Mouse (Mus musculus) neural tube, embryonic 10.5 days (tissue): ENCODE data around the gene Irf9.

Experiments used
- DNase-seq: peaks from one replicate; pipeline ENCODE4 v3.0.0-alpha.2; 2017; ENCODE audit warnings: low spot score; ENCODE audit errors: extremely low spot score

The Irf9 gene

GRCm38 (mm10) chr14:55614565-55615178 lies 11.3 kb downstream of the Irf9 start:
- DNase-seq: no peak

GRCm38 (mm10) chr14:55615876-55616275 lies 12.5 kb downstream of the Irf9 start:
- DNase-seq: no peak

GRCm38 (mm10) chr14:55616844-55617243 lies 13.5 kb downstream of the Irf9 start:
- DNase-seq: no peak

GRCm38 (mm10) chr14:55617822-55618221 lies 14.5 kb downstream of the Irf9 start, which contains the start of gene Rec8:
Rec8 (plus strand) TSS chr14:55618037.
- DNase-seq: peak; percentile 54

GRCm38 (mm10) chr14:55618486-55619195 lies 15.3 kb downstream of the Irf9 start:
- no peak for DNase-seq

GRCm38 (mm10) chr14:55628077-55628827 lies 24.9 kb downstream of the Irf9 start:
- no peak for DNase-seq

GRCm38 (mm10) chr14:55629312-55629711 lies 25.9 kb downstream of the Irf9 start:
- DNase-seq: peak; percentile 24

GRCm38 (mm10) chr14:55634874-55635522 lies 31.6 kb downstream of the Irf9 start:
- no peak for DNase-seq

GRCm38 (mm10) chr14:55635523-55636007 lies 32.2 kb downstream of the Irf9 start, which contains the start of gene Ipo4:
Ipo4 (minus strand) TSS chr14:55635957.
- DNase-seq: peak; percentile 92

- DNase-seq: no peak
Measured at GRCm38 (mm10) chr14:55637795-55638194, 34.4 kb downstream of the Irf9 start, which contains the start of gene Gm49378. Gm49378 (minus strand) TSS chr14:55637895.

- DNase-seq: no peak
Measured at GRCm38 (mm10) chr14:55640816-55641215, 37.4 kb downstream of the Irf9 start.

GRCm38 (mm10) chr14:55641291-55641690 lies 37.9 kb downstream of the Irf9 start:
- DNase-seq: no peak

- no peak for DNase-seq
Measured at GRCm38 (mm10) chr14:55642679-55643059, 39.3 kb downstream of the Irf9 start.

- peak; percentile 88 for DNase-seq
Measured at GRCm38 (mm10) chr14:55643060-55643907, 39.9 kb downstream of the Irf9 start, which contains the start of gene Tm9sf1. Tm9sf1 (minus strand) TSS chr14:55643806.

GRCm38 (mm10) chr14:55644261-55644888 lies 41.0 kb downstream of the Irf9 start:
- peak; percentile 22 for DNase-seq

GRCm38 (mm10) chr14:55649884-55650283 lies 46.5 kb downstream of the Irf9 start, which contains the start of gene Tssk4:
Tssk4 (plus strand) TSS chr14:55650184.
- DNase-seq: no peak

GRCm38 (mm10) chr14:55651528-55651927 lies 48.2 kb downstream of the Irf9 start:
- DNase-seq: no peak

GRCm38 (mm10) chr14:55656935-55657334 lies 53.6 kb downstream of the Irf9 start:
- DNase-seq: no peak

GRCm38 (mm10) chr14:55658011-55658410 lies 54.6 kb downstream of the Irf9 start:
- no peak for DNase-seq
